ENCODE assay signal across 8 mouse cellular contexts in the genomic region with DNA sequence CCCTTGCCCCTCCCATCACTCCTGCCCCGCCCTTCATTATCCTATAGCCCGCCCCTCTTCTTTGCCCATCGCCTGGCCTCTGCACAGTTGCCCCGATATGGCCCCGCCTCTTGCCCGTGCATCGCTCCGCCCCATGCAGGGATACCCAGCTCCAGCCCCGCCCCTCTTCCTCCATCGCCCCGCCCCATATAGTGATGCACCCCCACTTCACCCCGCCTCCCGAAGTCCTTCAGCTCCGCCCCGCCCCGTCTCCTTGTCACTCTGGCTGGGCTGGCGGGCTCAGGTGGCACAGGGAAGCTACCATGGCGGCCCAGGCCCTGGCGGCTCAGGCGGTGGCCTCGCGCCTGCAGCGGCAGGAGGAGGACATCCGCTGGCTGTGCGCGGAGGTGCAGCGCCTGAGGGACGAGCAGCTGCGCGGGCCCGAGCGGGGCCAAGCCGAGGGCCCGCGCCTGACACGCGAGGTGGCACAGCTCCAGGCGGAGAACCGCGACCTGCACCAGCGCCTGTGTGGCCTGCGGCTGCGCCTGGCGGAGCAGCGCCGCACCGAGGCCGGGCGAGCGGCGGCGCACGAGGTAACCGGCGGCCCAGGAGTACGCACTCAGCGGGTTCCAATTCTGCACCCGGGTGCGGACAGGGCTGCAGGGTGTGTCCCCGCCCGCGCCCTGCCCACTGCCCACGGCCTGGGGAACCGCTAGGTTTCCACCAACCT. TPM values are rescaled to one million over a fixed set of nuclear protein-coding genes. Genes with fewer than 3 reads are reported as not detected.
A peak's percentile ranks its signal among the peaks of the same experiment; 100 is the strongest.
DNase-seq lines count a peak whose midpoint lies in the region; ATAC-seq lines count a peak whose summit lies in the region.

A gene (plus strand): TSS at position 256 of the 709 bp plus-strand sequence.

- H3K27ac ChIP-seq in hindbrain, embryonic 16.5 days (ENCODE audit: low read depth, low read length) = peak within 1 kb of the TSS; percentile 80
- H3K27ac ChIP-seq in macrophage = no peak within 1 kb of the TSS

- no peaks in the 10 kb centered on the region for H3K27me3 ChIP-seq in hindbrain, embryonic 16.5 days (replicated peaks; ENCODE audit: control insufficient read depth, insufficient read depth, low read length)

- H3K79me2 ChIP-seq in macrophage (ENCODE audit: inconsistent target) = no peaks in the 10 kb centered on the region

- peaks cover 3% of the 10 kb centered on the region; the same call in 1 of the 2 replicates for H3K9me3 ChIP-seq in hindbrain, embryonic 16.5 days (ENCODE audit: control insufficient read depth, low read length)

- H3K4me3 ChIP-seq in hindbrain, embryonic 16.5 days (ENCODE audit: low read length) = peak within 1 kb of the TSS; percentile 60
- H3K4me3 ChIP-seq in macrophage (ENCODE audit: inconsistent target) = peak within 1 kb of the TSS; percentile 17

- peaks cover 22% of the 10 kb centered on the region for H3K36me3 ChIP-seq in hindbrain, embryonic 16.5 days (ENCODE audit: control insufficient read depth, insufficient read depth, low read length)
- no peaks in the 10 kb centered on the region for H3K36me3 ChIP-seq in macrophage (ENCODE audit: inconsistent target)

- H3K4me1 ChIP-seq in hindbrain, embryonic 16.5 days (ENCODE audit: control insufficient read depth, insufficient read depth, low read depth, low read length) = peaks cover 3% of the 10 kb centered on the region; the same call in 1 of the 2 replicates

- under 1% methylated on average over 41 of the region's 64 CpGs for WGBS in hindbrain, embryonic 16.5 days
- WGBS in macrophage (ENCODE audit: missing documents) = 1% methylated on average over 64 of the region's 64 CpGs

- peak; percentile 80 for DNase-seq in WW6 (ENCODE audit: low read depth, low spot score)
- DNase-seq in cerebellum, postnatal 4 days (ENCODE audit: low spot score in 2 of 2) = peak; percentile 95 to 97
- peak; percentile 96 for DNase-seq in gastrocnemius, adult 18-20 months (ENCODE audit: low spot score)
- peak; percentile 96 for DNase-seq in left cerebral cortex, adult 18-20 months (ENCODE audit: low spot score in 2 of 2)
- peak; percentile 98 for DNase-seq in right cerebral cortex, adult 18-20 months
- DNase-seq in urinary bladder, postnatal 10 days (ENCODE audit: low spot score) = peak; percentile 84

- peak; percentile 98 for ATAC-seq in hindbrain, embryonic 16.5 days

- H3K4me2 ChIP-seq in hindbrain, embryonic 16.5 days (ENCODE audit: low read length) = peak within 1 kb of the TSS; percentile 81

- H3K9ac ChIP-seq in hindbrain, embryonic 16.5 days (ENCODE audit: low read depth, low read length) = peak within 1 kb of the TSS; percentile 80

RNA-seq across cellular contexts. Expression of the gene that starts here (rescaled TPM):
- total RNA-seq in gastrocnemius, adult 18-20 months (2021) = 10 to 100 TPM; 60.7 to 62.2 TPM
- polyA plus RNA-seq in hindbrain, embryonic 16.5 days (2015; fragmentation: Nextera tagmentation; extraction: Ambion mirVana) = 19.7 and 20.7 TPM in 2 replicates
- total RNA-seq in left cerebral cortex, adult 18-20 months (2021) = 10 to 100 TPM; 39.6 to 42.6 TPM
- total RNA-seq in macrophage (2018; cell fraction: chromatin; rRNA removed) = 10 to 100 TPM in 1 of 26 experiments, 1 to 10 TPM in 23, under 1 TPM in 2; 0.24 to 10.3 (median 3.2) TPM
- total RNA-seq in macrophage (2018; cell fraction: cytosol; rRNA removed) = 1 to 10 TPM; 2.5 to 5.7 (median 3.8) TPM
- total RNA-seq in macrophage (2018; cell fraction: nucleus; rRNA removed) = 1 to 10 TPM; 1.2 to 9.0 (median 2.5) TPM
- 2.2 to 7.2 TPM (median 5.0 TPM) in 3 replicates for polyA plus RNA-seq in macrophage (2018)
